Mouse (Mus musculus): ENCODE measurements around the gene Klrb1a.
"Not testable (repeated sequence)": the region's sequence is repeated elsewhere in the genome, so short reads cannot be mapped to it uniquely, and the experiment has no call there.

GRCm38 (mm10) chr6:128625246-128625645 is 1.9 kb upstream of the Klrb1a start:
- not testable (repeated sequence) for TF ChIP-seq POLR2A (IDR thresholded peaks at IDR 0.05; ENCODE audit: low read depth, low read length); CTCF (IDR thresholded peaks at IDR 0.05; ENCODE audit: extremely low read depth, insufficient read length, insufficient replicate concordance, low read depth, low read length)
